Mouse (Mus musculus): ENCODE results near the gene Gria2.

DNA sequence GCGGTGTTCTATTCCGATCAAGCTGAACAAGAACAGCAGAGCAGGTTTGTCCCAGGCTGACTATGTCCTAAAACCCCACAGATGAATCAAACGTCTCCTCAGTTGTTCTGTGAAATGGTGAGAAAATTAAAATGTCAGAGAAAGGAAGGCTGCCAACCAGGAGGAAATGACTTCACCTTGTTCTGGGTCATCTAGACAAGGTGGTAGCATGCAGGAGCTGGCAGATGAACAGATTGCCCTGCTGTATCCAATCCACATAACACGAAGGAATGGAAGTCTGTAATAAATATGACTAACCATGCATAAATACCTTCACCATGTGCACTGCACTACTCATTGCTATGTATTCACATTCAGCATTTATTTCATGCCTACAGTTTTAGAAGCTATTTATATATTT lies 105.1 kb downstream of the Gria2 start:
- TF ChIP-seq CTCF (IDR thresholded peaks at IDR 0.05; ENCODE audit: low read depth) (no peak), EP300 (IDR thresholded peaks at IDR 0.05; ENCODE audit: low read depth) (no peak)
